Mouse (Mus musculus): ENCODE data around the gene Tmem41a. TPM values are rescaled to one million over a fixed set of nuclear protein-coding genes. Genes with fewer than 3 reads are reported as not detected.

Tmem41a gene
- polyA plus RNA-seq, 1 experiment from 2014 or later: 17.9 TPM

GRCm38 (mm10) chr16:21906902-21907301 is 40.5 kb downstream of the Tmem41a start:
- Histone ChIP-seq H3K4me1 (ENCODE audit: insufficient read depth) (no peaks in the 10 kb centered on the region), H3K27me3 (ENCODE audit: insufficient read depth, low read length) (no peaks in the 10 kb centered on the region), H3K4me3 (ENCODE audit: low read depth, low read length) (no peak overlapping the region), H3K9me3 (ENCODE audit: low read length) (no peaks in the 10 kb centered on the region), H3K36me3 (replicated peaks; ENCODE audit: insufficient read depth, low read length) (peaks cover 15% of the 10 kb centered on the region; the same call in 1 of the 2 replicates), H3K9ac (replicated peaks) (no peak overlapping the region), H3K27ac (ENCODE audit: low read depth) (no peak overlapping the region), H3K4me2 (ENCODE audit: low read depth, low read length) (no peak overlapping the region)
- 81% methylated on average over 6 of the region's 6 CpGs for WGBS (ENCODE audit: insufficient replicate concordance)
- TF ChIP-seq CTCF (IDR thresholded peaks at IDR 0.05; ENCODE audit: low read depth): no peak
- TF ChIP-seq EP300 (IDR thresholded peaks at IDR 0.05; ENCODE audit: low read depth): no peak
- ATAC-seq (no peak), DNase-seq (no peak)

DNA sequence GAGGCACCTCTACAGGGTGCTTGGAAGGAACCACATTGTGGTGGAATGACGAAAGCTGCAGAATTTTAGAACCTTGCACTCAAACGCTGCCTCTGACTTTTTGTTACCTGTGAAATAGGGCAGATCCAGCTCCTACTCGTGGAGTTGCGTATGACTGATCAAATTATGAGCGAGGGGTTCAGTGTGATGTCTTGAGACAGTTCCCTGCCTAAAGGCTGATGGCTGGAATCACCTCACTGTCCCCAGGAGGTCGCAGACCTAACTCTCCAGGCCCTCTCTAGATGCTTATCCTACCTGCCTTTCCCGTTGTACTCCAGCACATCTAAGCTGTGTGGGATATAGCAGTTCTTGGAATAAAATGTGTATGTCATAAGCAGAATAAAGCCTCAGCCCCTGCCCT is 41.4 kb downstream of the Tmem41a start:
- H3K36me3 ChIP-seq (replicated peaks; ENCODE audit: insufficient read depth, low read length): peaks cover 13% of the 10 kb centered on the region; the same call in 1 of the 2 replicates
- H3K4me2 ChIP-seq (ENCODE audit: low read depth, low read length): no peak overlapping the region
- H3K4me1 ChIP-seq (ENCODE audit: insufficient read depth): no peaks in the 10 kb centered on the region
- no peaks in the 10 kb centered on the region for H3K9me3 ChIP-seq (ENCODE audit: low read length)
- H3K4me3 ChIP-seq (ENCODE audit: low read depth, low read length): no peak overlapping the region
- H3K27ac ChIP-seq (ENCODE audit: low read depth): no peak overlapping the region
- DNase-seq (no peak), ATAC-seq (no peak)
- TF ChIP-seq CTCF (IDR thresholded peaks at IDR 0.05; ENCODE audit: low read depth) (no peak), EP300 (IDR thresholded peaks at IDR 0.05; ENCODE audit: low read depth) (no peak)
- H3K9ac ChIP-seq (replicated peaks): no peak overlapping the region
- WGBS (ENCODE audit: insufficient replicate concordance): 84% methylated on average over 7 of the region's 7 CpGs
- no peaks in the 10 kb centered on the region for H3K27me3 ChIP-seq (ENCODE audit: insufficient read depth, low read length)

GRCm38 (mm10) chr16:21904636-21905035 is 42.7 kb downstream of the Tmem41a start:
- no peak for ATAC-seq
- H3K4me2 ChIP-seq (ENCODE audit: low read depth, low read length): no peak overlapping the region
- H3K4me3 ChIP-seq (ENCODE audit: low read depth, low read length): no peak overlapping the region
- TF ChIP-seq CTCF (IDR thresholded peaks at IDR 0.05; ENCODE audit: low read depth) (no peak), EP300 (IDR thresholded peaks at IDR 0.05; ENCODE audit: low read depth) (no peak)
- no peaks in the 10 kb centered on the region for H3K4me1 ChIP-seq (ENCODE audit: insufficient read depth)
- 81% methylated on average over 10 of the region's 10 CpGs for WGBS (ENCODE audit: insufficient replicate concordance)
- DNase-seq: no peak
- H3K9ac ChIP-seq (replicated peaks): no peak overlapping the region
- H3K36me3 ChIP-seq (replicated peaks; ENCODE audit: insufficient read depth, low read length): peaks cover 10% of the 10 kb centered on the region; the same call in 1 of the 2 replicates
- no peak overlapping the region for H3K27ac ChIP-seq (ENCODE audit: low read depth)
- H3K9me3 ChIP-seq (ENCODE audit: low read length): no peaks in the 10 kb centered on the region
- no peaks in the 10 kb centered on the region for H3K27me3 ChIP-seq (ENCODE audit: insufficient read depth, low read length)

DNA sequence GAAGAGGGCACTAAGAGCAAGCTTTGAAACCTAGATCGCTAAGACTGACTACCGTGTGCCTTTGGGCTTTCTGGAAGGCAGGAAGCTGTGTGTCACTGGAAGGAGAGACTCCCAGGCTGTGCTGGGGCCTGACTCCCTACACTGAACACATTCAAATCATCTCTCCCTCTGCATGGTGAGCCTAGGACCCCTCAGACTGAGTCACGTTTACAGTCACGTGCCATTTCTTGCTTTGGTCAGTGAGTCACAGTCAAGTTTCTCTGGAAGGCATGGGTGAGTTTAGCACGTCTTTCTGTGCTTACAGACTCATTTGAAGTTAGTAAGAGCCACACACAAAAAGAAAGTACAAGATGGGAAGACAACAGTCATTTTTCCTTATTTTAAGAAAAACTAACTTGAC is 46.1 kb downstream of the Tmem41a start:
- H3K36me3 ChIP-seq (replicated peaks; ENCODE audit: insufficient read depth, low read length): peaks cover 5% of the 10 kb centered on the region; the same call in 1 of the 2 replicates
- H3K27me3 ChIP-seq (ENCODE audit: insufficient read depth, low read length): no peaks in the 10 kb centered on the region
- no peak overlapping the region for H3K4me2 ChIP-seq (ENCODE audit: low read depth, low read length)
- H3K27ac ChIP-seq (ENCODE audit: low read depth): no peak overlapping the region
- TF ChIP-seq CTCF (IDR thresholded peaks at IDR 0.05; ENCODE audit: low read depth) (no peak), EP300 (IDR thresholded peaks at IDR 0.05; ENCODE audit: low read depth) (no peak)
- WGBS (ENCODE audit: insufficient replicate concordance): 67% methylated on average over 5 of the region's 5 CpGs
- H3K9me3 ChIP-seq (ENCODE audit: low read length): no peaks in the 10 kb centered on the region
- ATAC-seq (no peak), DNase-seq (no peak)
- H3K4me1 ChIP-seq (ENCODE audit: insufficient read depth): no peaks in the 10 kb centered on the region
- H3K9ac ChIP-seq (replicated peaks): no peak overlapping the region
- no peak overlapping the region for H3K4me3 ChIP-seq (ENCODE audit: low read depth, low read length)

DNA sequence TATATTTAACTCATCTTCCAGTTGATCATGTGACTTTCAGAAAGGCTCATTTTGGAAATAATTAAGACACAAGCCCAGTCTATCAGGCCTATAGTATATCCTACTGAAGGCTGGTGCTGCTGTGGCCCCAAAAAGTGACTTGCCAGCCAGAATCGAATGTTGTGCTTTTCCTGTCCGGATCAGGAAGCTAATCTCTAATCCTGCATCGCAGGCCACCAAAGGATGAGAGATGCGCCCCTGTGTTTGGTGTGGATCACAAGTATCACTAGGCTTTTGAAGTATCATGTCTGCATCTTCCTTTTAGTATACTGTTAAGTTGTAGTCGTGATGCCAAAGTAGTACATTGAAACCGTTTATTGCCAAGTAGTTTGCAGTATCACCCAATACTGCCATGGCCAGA is 53.5 kb downstream of the Tmem41a start:
- DNase-seq (no peak), ATAC-seq (no peak)
- TF ChIP-seq EP300 (IDR thresholded peaks at IDR 0.05; ENCODE audit: low read depth): no peak
- TF ChIP-seq CTCF (IDR thresholded peaks at IDR 0.05; ENCODE audit: low read depth): no peak
- H3K27ac ChIP-seq (ENCODE audit: low read depth): no peak overlapping the region
- 77% methylated on average over 6 of the region's 6 CpGs for WGBS (ENCODE audit: insufficient replicate concordance)
- H3K4me1 ChIP-seq (ENCODE audit: insufficient read depth): no peaks in the 10 kb centered on the region
- H3K4me3 ChIP-seq (ENCODE audit: low read depth, low read length): no peak overlapping the region
- H3K9me3 ChIP-seq (ENCODE audit: low read length): no peaks in the 10 kb centered on the region
- no peak overlapping the region for H3K4me2 ChIP-seq (ENCODE audit: low read depth, low read length)
- no peaks in the 10 kb centered on the region for H3K27me3 ChIP-seq (ENCODE audit: insufficient read depth, low read length)
- H3K36me3 ChIP-seq (replicated peaks; ENCODE audit: insufficient read depth, low read length): 0 out of 2 replicates have a peak, but pooled peaks cover 3% of the 10 kb centered on the region
- no peak overlapping the region for H3K9ac ChIP-seq (replicated peaks)

GRCm38 (mm10) chr16:21887601-21888000 is 59.8 kb downstream of the Tmem41a start:
- ATAC-seq (no peak), DNase-seq (no peak)
- Histone ChIP-seq H3K27ac (ENCODE audit: low read depth) (no peak overlapping the region), H3K9me3 (ENCODE audit: low read length) (no peaks in the 10 kb centered on the region), H3K4me2 (ENCODE audit: low read depth, low read length) (no peak overlapping the region), H3K4me1 (ENCODE audit: insufficient read depth) (no peaks in the 10 kb centered on the region), H3K4me3 (ENCODE audit: low read depth, low read length) (no peak overlapping the region), H3K36me3 (replicated peaks; ENCODE audit: insufficient read depth, low read length) (0 out of 2 replicates have a peak, but pooled peaks cover 3% of the 10 kb centered on the region), H3K9ac (replicated peaks) (no peak overlapping the region), H3K27me3 (ENCODE audit: insufficient read depth, low read length) (no peaks in the 10 kb centered on the region)
- WGBS (ENCODE audit: insufficient replicate concordance): 77% methylated on average over 2 of the region's 2 CpGs
- no peak for TF ChIP-seq EP300 (IDR thresholded peaks at IDR 0.05; ENCODE audit: low read depth)
- TF ChIP-seq CTCF (IDR thresholded peaks at IDR 0.05; ENCODE audit: low read depth): no peak

Other genes starting within 250 kb of the Tmem41a start
- gene Ehhadh, start 159.7 kb downstream of the Tmem41a start, polyA plus RNA-seq (2015; fragmentation: Nextera tagmentation; extraction: Ambion mirVana): 176 and 215 TPM in 2 replicates
- gene Map3k13, start 153.2 kb downstream of the Tmem41a start, polyA plus RNA-seq (2015; fragmentation: Nextera tagmentation; extraction: Ambion mirVana): 0.97 and 1.2 TPM in 2 replicates
- 0.33 and 0.48 TPM in 2 replicates for gene Liph, start 48.1 kb upstream of the Tmem41a start, polyA plus RNA-seq (2015; fragmentation: Nextera tagmentation; extraction: Ambion mirVana)
- 14.1 and 15.5 TPM in 2 replicates for gene Senp2, start 61.9 kb upstream of the Tmem41a start, polyA plus RNA-seq (2015; fragmentation: Nextera tagmentation; extraction: Ambion mirVana)
- 4.9 and 5.2 TPM in 2 replicates for gene Igf2bp2, start 215.7 kb upstream of the Tmem41a start, polyA plus RNA-seq (2015; fragmentation: Nextera tagmentation; extraction: Ambion mirVana)